Mouse (Mus musculus): ENCODE measurements around the gene Cenpt. TPM values are rescaled to one million over a fixed set of nuclear protein-coding genes. Genes with fewer than 3 reads are reported as not detected.
"Not testable (repeated sequence)": the region's sequence is repeated elsewhere in the genome, so short reads cannot be mapped to it uniquely, and the experiment has no call there.

The Cenpt gene
- total RNA-seq, 2 experiments from 2014 or later: 3.2 to 4.2 TPM

- peak; percentile 54 to 65 for DNase-seq
- intact Hi-C loops (cut with DNase I): loop anchor here (2.0 to 5.0 kb wide), 3 partner anchors 37 to 75 kb away; partner anchors contain the start of genes Nrn1l and Pskh1
Measured at GRCm38 (mm10) chr8:105855248-105856167, 2.4 kb upstream of the Cenpt start.

- intact Hi-C loops (cut with DNase I): loop anchor here (2.0 to 5.0 kb wide), 3 partner anchors 38 to 76 kb away; partner anchors contain the start of genes Nrn1l and Pskh1
- DNase-seq: peak; percentile 91 to 95
Measured at GRCm38 (mm10) chr8:105854715-105855216, 1.7 kb upstream of the Cenpt start, which contains the start of gene Thap11. Thap11 (plus strand) TSS chr8:105855132.

- intact Hi-C loops (cut with DNase I): loop anchor here (2.0 kb wide), 2 partner anchors 46 to 76 kb away; partner anchors contain the start of gene Pskh1
- DNase-seq: no peak
Measured at GRCm38 (mm10) chr8:105854303-105854702, 1.2 kb upstream of the Cenpt start.

GRCm38 (mm10) chr8:105852146-105852729 is 840 bp downstream of the Cenpt start:
- intact Hi-C loops (cut with DNase I): no loop called here
- DNase-seq: no peak

- intact Hi-C loops (cut with DNase I): no loop called here
- peak; percentile 89 to 93 for DNase-seq
Measured at GRCm38 (mm10) chr8:105851651-105852143, 1.4 kb downstream of the Cenpt start.

- DNase-seq: no peak
- intact Hi-C loops (cut with DNase I): no loop called here
Measured at GRCm38 (mm10) chr8:105850611-105851010, 2.5 kb downstream of the Cenpt start.

- intact Hi-C loops (cut with DNase I): no loop called here
- no peak for DNase-seq
Measured at GRCm38 (mm10) chr8:105850014-105850413, 3.1 kb downstream of the Cenpt start.

GRCm38 (mm10) chr8:105846678-105847077 is 6.4 kb downstream of the Cenpt start:
- intact Hi-C loops (cut with DNase I): no loop called here

GRCm38 (mm10) chr8:105839209-105839608 is 13.9 kb downstream of the Cenpt start:
- no peak for DNase-seq
- intact Hi-C loops (cut with DNase I): no loop called here

More at GRCm38 (mm10) chr8:105846678-105847077, 6.4 kb downstream of the Cenpt start:
- DNase-seq: no peak

- intact Hi-C loops (cut with DNase I): loop anchor here (2.0 kb wide), 1 partner anchor 94 kb away; no protein-coding TSS in a partner anchor
- DNase-seq: no peak
Measured at GRCm38 (mm10) chr8:105836991-105837390, 16.1 kb downstream of the Cenpt start.

- peak; percentile 76 to 86 for DNase-seq
- intact Hi-C loops (cut with DNase I): loop anchor here (2.0 kb wide), 1 partner anchor 187 kb away; no protein-coding TSS in a partner anchor
Measured at GRCm38 (mm10) chr8:105835318-105835717, 17.8 kb downstream of the Cenpt start.

GRCm38 (mm10) chr8:105833740-105834139 is 19.3 kb downstream of the Cenpt start:
- intact Hi-C loops (cut with DNase I): loop anchor here (2.0 kb wide), 1 partner anchor 189 kb away; no protein-coding TSS in a partner anchor

GRCm38 (mm10) chr8:105826861-105827848 is 25.9 kb downstream of the Cenpt start, which contains the start of the genes Ranbp10 and Tsnaxip1:
Ranbp10 (minus strand) TSS chr8:105827350.
Tsnaxip1 (plus strand) TSS chr8:105827731.
- intact Hi-C loops (cut with DNase I): loop anchor here (2.0 kb wide), 1 partner anchor 112 kb away; no protein-coding TSS in a partner anchor

More at GRCm38 (mm10) chr8:105833740-105834139, 19.3 kb downstream of the Cenpt start:
- not testable (repeated sequence) for DNase-seq

GRCm38 (mm10) chr8:105826379-105826778 is 26.7 kb downstream of the Cenpt start:
- intact Hi-C loops (cut with DNase I): loop anchor here (2.0 kb wide), 1 partner anchor 112 kb away; no protein-coding TSS in a partner anchor
- no peak for DNase-seq

More at GRCm38 (mm10) chr8:105826861-105827848, 25.9 kb downstream of the Cenpt start, which contains the start of the genes Ranbp10 and Tsnaxip1:
- DNase-seq: peak; percentile 91 to 93

GRCm38 (mm10) chr8:105825506-105825905 is 27.6 kb downstream of the Cenpt start:
- intact Hi-C loops (cut with DNase I): no loop called here

GRCm38 (mm10) chr8:105820925-105821324 is 32.2 kb downstream of the Cenpt start:
- DNase-seq: no peak
- intact Hi-C loops (cut with DNase I): no loop called here

More at GRCm38 (mm10) chr8:105825506-105825905, 27.6 kb downstream of the Cenpt start:
- no peak for DNase-seq

GRCm38 (mm10) chr8:105819659-105820058 is 33.4 kb downstream of the Cenpt start:
- no peak for DNase-seq
- intact Hi-C loops (cut with DNase I): no loop called here

GRCm38 (mm10) chr8:105813241-105813640 is 39.8 kb downstream of the Cenpt start:
- intact Hi-C loops (cut with DNase I): no loop called here
- no peak for DNase-seq

GRCm38 (mm10) chr8:105812511-105812910 is 40.6 kb downstream of the Cenpt start:
- intact Hi-C loops (cut with DNase I): no loop called here
- DNase-seq: no peak

Measured in heart, postnatal 14 days (tissue).